Mouse (Mus musculus): ENCODE results near the gene Gm21970.
A peak's percentile ranks its signal among the peaks of the same experiment; 100 is the strongest.

The Gm21970 gene

GRCm38 (mm10) chr16:91463836-91464400, 72.4 kb downstream of the Gm21970 start:
- DNase-seq (ENCODE audit: low spot score), result no peak

- DNase-seq (ENCODE audit: low spot score), result peak; percentile 51
These were observed 73.3 kb downstream of the Gm21970 start for GRCm38 (mm10) chr16:91464594-91465504.

GRCm38 (mm10) chr16:91465505-91466240, 74.2 kb downstream of the Gm21970 start:
- no peak for DNase-seq (ENCODE audit: low spot score)

- DNase-seq (ENCODE audit: low spot score), result no peak
These were observed 75.0 kb downstream of the Gm21970 start for GRCm38 (mm10) chr16:91466566-91466965.
